Mouse (Mus musculus) lung, postnatal 0 days (tissue): ENCODE data around the gene Lef1. TPM values are rescaled to one million over a fixed set of nuclear protein-coding genes. Genes with fewer than 3 reads are reported as not detected.
A peak's percentile ranks its signal among the peaks of the same experiment; 100 is the strongest.

Source experiments
- ATAC-seq: fragments of 200-750 bp; cut with Nextera tagmentation; 2 replicates; pipeline ENCODE4 v1.8.0; 2017; ENCODE audit warnings: moderate library complexity
- DNase-seq: peaks from one replicate; pipeline ENCODE4 v3.0.0-alpha.2; 2016; ENCODE audit warnings: low spot score
- H3K27ac ChIP-seq: fragments of 300-500 bp; sonication (generic); 2 replicates; pipeline ENCODE4 v1.5.1; 2014; ENCODE audit warnings: antibody characterized with exemption, mild to moderate bottlenecking, low read length, mixed read lengths
- H3K27me3 ChIP-seq: fragments of 300-500 bp; sonication (generic); replicated peaks from 2 replicates; pipeline ENCODE4 v1.6.1; 2014; ENCODE audit warnings: low read length, mixed read lengths; ENCODE audit not compliant: insufficient read depth
- H3K36me3 ChIP-seq: fragments of 300-500 bp; sonication (generic); 2 replicates; pipeline ENCODE4 v1.6.1; 2014; ENCODE audit warnings: low read length, mixed read lengths; ENCODE audit not compliant: insufficient read depth
- H3K4me1 ChIP-seq: fragments of 300-500 bp; sonication (generic); 2 replicates; pipeline ENCODE4 v1.6.1; 2014; ENCODE audit warnings: antibody characterized with exemption, low read depth, low read length, mixed read lengths; ENCODE audit not compliant: insufficient read depth
- H3K4me2 ChIP-seq: fragments of 300-500 bp; sonication (generic); replicated peaks from 2 replicates; pipeline ENCODE4 v1.6.1; 2014; ENCODE audit warnings: low read depth, mild to moderate bottlenecking, low read length, moderate library complexity, mixed read lengths
- H3K4me3 ChIP-seq: fragments of 300-500 bp; sonication (generic); 2 replicates; pipeline ENCODE4 v1.5.1; 2014; ENCODE audit warnings: low read depth, low read length
- H3K9ac ChIP-seq: fragments of 300-500 bp; sonication (generic); replicated peaks from 2 replicates; pipeline ENCODE4 v1.6.1; 2014; ENCODE audit warnings: low read depth, mild to moderate bottlenecking
- H3K9me3 ChIP-seq: fragments of 300-500 bp; sonication (generic); 2 replicates; pipeline ENCODE4 v1.6.1; 2016; ENCODE audit warnings: low read length, mixed read lengths
- CTCF ChIP-seq: IDR thresholded peaks from 2 replicates; pipeline ENCODE4 v1.5.1; 2016; ENCODE audit warnings: antibody characterized with exemption, mild to moderate bottlenecking
- EP300 ChIP-seq: IDR thresholded peaks from 2 replicates; pipeline ENCODE4 v1.6.1; 2016; ENCODE audit warnings: antibody characterized with exemption, mild to moderate bottlenecking, control low read depth
- WGBS: fragments of 180-500 bp; shearing (Covaris S2); extraction: QIAGEN DNeasy Blood & Tissue Kit; methylation state at CpG from one replicate; pipeline ENCODE4 v1.1.7; 2014; 5-methylcytosine and 5-hydroxymethylcytosine counted together
- polyA plus RNA-seq: library from polyadenylated mRNA; unstranded; fragments of >200 nt; fragmentation: Nextera tagmentation; extraction: Ambion mirVana; gene quantifications from 2 replicates; pipeline ENCODE4 v1.2.1, GENCODE M21; 2015

The Lef1 gene
- polyA plus RNA-seq = 6.1 and 6.2 TPM in 2 replicates

GRCm38 (mm10) chr3:131110191-131111150 is at the start of gene Lef1:
TSS of gene Lef1 (plus strand) at chr3:131110471.
- Histone ChIP-seq H3K4me3 (peak within 1 kb of the TSS; percentile 57), H3K4me1 (peaks cover 19% of the 10 kb centered on the region; the same call in 1 of the 2 replicates), H3K9me3 (no peaks in the 10 kb centered on the region), H3K4me2 (peak within 1 kb of the TSS; percentile 74), H3K27ac (peak within 1 kb of the TSS; percentile 57), H3K27me3 (peaks cover 25% of the 10 kb centered on the region), H3K9ac (peak within 1 kb of the TSS; percentile 34), H3K36me3 (no peaks in the 10 kb centered on the region)
- ATAC-seq (peak; percentile 22), DNase-seq (peak; percentile 58)
- under 1% methylated on average over 56 of the region's 69 CpGs for WGBS
- TF ChIP-seq CTCF (peak; percentile 5; the same call in 1 of the 2 replicates), EP300 (no peak)

- TF ChIP-seq CTCF (no peak), EP300 (no peak)
- Histone ChIP-seq H3K27me3 (no peaks in the 10 kb centered on the region), H3K4me3 (no peak overlapping the region), H3K9ac (no peak overlapping the region), H3K27ac (no peak overlapping the region), H3K36me3 (no peaks in the 10 kb centered on the region), H3K4me2 (no peak overlapping the region), H3K9me3 (no peaks in the 10 kb centered on the region), H3K4me1 (no peaks in the 10 kb centered on the region)
- ATAC-seq (no peak), DNase-seq (no peak)
- 81% methylated on average over 9 of the region's 9 CpGs for WGBS
These were observed 45.3 kb upstream of the Lef1 start for GRCm38 (mm10) chr3:131065001-131065400.

GRCm38 (mm10) chr3:131066171-131066570 is 44.1 kb upstream of the Lef1 start:
- Histone ChIP-seq H3K4me1 (no peaks in the 10 kb centered on the region), H3K4me2 (peak overlapping the region; percentile 4; the same call in 1 of the 2 replicates), H3K9ac (no peak overlapping the region), H3K4me3 (no peak overlapping the region), H3K27me3 (no peaks in the 10 kb centered on the region), H3K27ac (no peak overlapping the region), H3K36me3 (no peaks in the 10 kb centered on the region), H3K9me3 (no peaks in the 10 kb centered on the region)
- TF ChIP-seq CTCF = no peak
- no peak for TF ChIP-seq EP300
- 0 out of 2 replicates have a peak, but pooled peaks have one; percentile 9 for ATAC-seq
- WGBS = 22% methylated on average over 8 of the region's 8 CpGs
- peak; percentile 15 for DNase-seq

- Histone ChIP-seq H3K4me3 (no peak overlapping the region), H3K9ac (no peak overlapping the region), H3K4me1 (no peaks in the 10 kb centered on the region), H3K27ac (no peak overlapping the region), H3K36me3 (no peaks in the 10 kb centered on the region), H3K4me2 (no peak overlapping the region), H3K9me3 (no peaks in the 10 kb centered on the region), H3K27me3 (no peaks in the 10 kb centered on the region)
- ATAC-seq = no peak
- WGBS = 84% methylated on average over 5 of the region's 5 CpGs
- TF ChIP-seq CTCF (no peak), EP300 (no peak)
- no peak for DNase-seq
These were observed 42.3 kb upstream of the Lef1 start for GRCm38 (mm10) chr3:131068000-131068399.

GRCm38 (mm10) chr3:131070210-131070609 is 40.1 kb upstream of the Lef1 start:
- no peaks in the 10 kb centered on the region for H3K27me3 ChIP-seq
- ATAC-seq (no peak), DNase-seq (no peak)
- H3K4me2 ChIP-seq = no peak overlapping the region
- no peak overlapping the region for H3K9ac ChIP-seq
- no peaks in the 10 kb centered on the region for H3K4me1 ChIP-seq
- H3K4me3 ChIP-seq = no peak overlapping the region
- WGBS = 70% methylated on average over 7 of the region's 7 CpGs
- no peaks in the 10 kb centered on the region for H3K36me3 ChIP-seq
- TF ChIP-seq EP300 = no peak
- no peak for TF ChIP-seq CTCF
- H3K27ac ChIP-seq = no peak overlapping the region
- no peaks in the 10 kb centered on the region for H3K9me3 ChIP-seq

GRCm38 (mm10) chr3:131072661-131073060 is 37.6 kb upstream of the Lef1 start:
- H3K9me3 ChIP-seq = no peaks in the 10 kb centered on the region
- DNase-seq = no peak
- H3K27ac ChIP-seq = no peak overlapping the region
- no peaks in the 10 kb centered on the region for H3K4me1 ChIP-seq
- no peak overlapping the region for H3K4me2 ChIP-seq
- H3K4me3 ChIP-seq = no peak overlapping the region
- no peaks in the 10 kb centered on the region for H3K36me3 ChIP-seq
- TF ChIP-seq EP300 (no peak), CTCF (no peak)
- H3K9ac ChIP-seq = no peak overlapping the region
- 81% methylated on average over 4 of the region's 4 CpGs for WGBS
- ATAC-seq = no peak
- H3K27me3 ChIP-seq = no peaks in the 10 kb centered on the region
